Mouse (Mus musculus): Measurements from ENCODE around the gene Ttc17. TPM values are rescaled to one million over a fixed set of nuclear protein-coding genes. Genes with fewer than 3 reads are reported as not detected.
"Not testable (repeated sequence)": the region's sequence is repeated elsewhere in the genome, so short reads cannot be mapped to it uniquely, and the experiment has no call there.

Ttc17 gene
- total and polyA plus RNA-seq, 3 experiments: 16.6 to 35.4 (median 34.6) TPM

- H3K9ac ChIP-seq (ENCODE audit: low read depth, low read length): no peak overlapping the region
- no peaks in the 10 kb centered on the region for H3K27me3 ChIP-seq (ENCODE audit: control insufficient read depth, insufficient read depth, low read length)
- WGBS: 40% methylated on average over 9 of the region's 9 CpGs
- no peak overlapping the region for H3K4me3 ChIP-seq
- no peak overlapping the region for H3K27ac ChIP-seq
- intact Hi-C loops (cut with DNase I): no loop called here
- no peak for TF ChIP-seq CTCF (IDR thresholded peaks at IDR 0.05)
- TF ChIP-seq EP300 (IDR thresholded peaks at IDR 0.05; ENCODE audit: insufficient read depth, low read depth, low read length): no peak
- TF ChIP-seq POLR2A (IDR thresholded peaks at IDR 0.05; ENCODE audit: insufficient read depth, low read depth, low read length): no peak
- peaks cover 9% of the 10 kb centered on the region for H3K4me1 ChIP-seq (ENCODE audit: control insufficient read depth, insufficient read depth, low read length)
- H3K79me2 ChIP-seq (replicated peaks; ENCODE audit: control insufficient read depth, insufficient read depth, low read length): peaks cover 4% of the 10 kb centered on the region
- DNase-seq: no peak
- H3K36me3 ChIP-seq (ENCODE audit: control insufficient read depth, insufficient read depth, low read length): peaks cover 8% of the 10 kb centered on the region; the same call in 1 of the 2 replicates
Measured at GRCm38 (mm10) chr2:94389000-94389399, 17.5 kb downstream of the Ttc17 start.

GRCm38 (mm10) chr2:94387846-94388245, 18.6 kb downstream of the Ttc17 start:
- intact Hi-C loops (cut with DNase I): no loop called here
- Histone ChIP-seq H3K9ac (ENCODE audit: low read depth, low read length) (no peak overlapping the region), H3K27ac (no peak overlapping the region), H3K4me3 (no peak overlapping the region), H3K79me2 (replicated peaks; ENCODE audit: control insufficient read depth, insufficient read depth, low read length) (peaks cover 4% of the 10 kb centered on the region), H3K36me3 (ENCODE audit: control insufficient read depth, insufficient read depth, low read length) (peaks cover 8% of the 10 kb centered on the region; the same call in 1 of the 2 replicates), H3K4me1 (ENCODE audit: control insufficient read depth, insufficient read depth, low read length) (peaks cover 9% of the 10 kb centered on the region), H3K27me3 (ENCODE audit: control insufficient read depth, insufficient read depth, low read length) (no peaks in the 10 kb centered on the region)
- DNase-seq: no peak
- TF ChIP-seq POLR2A (IDR thresholded peaks at IDR 0.05; ENCODE audit: insufficient read depth, low read depth, low read length) (no peak), CTCF (IDR thresholded peaks at IDR 0.05) (no peak), EP300 (IDR thresholded peaks at IDR 0.05; ENCODE audit: insufficient read depth, low read depth, low read length) (no peak)
- 65% methylated on average over 5 of the region's 5 CpGs for WGBS

- H3K4me3 ChIP-seq; H3K27me3 ChIP-seq (ENCODE audit: control insufficient read depth, insufficient read depth, low read length); H3K79me2 ChIP-seq (replicated peaks; ENCODE audit: control insufficient read depth, insufficient read depth, low read length); H3K9ac ChIP-seq (ENCODE audit: low read depth, low read length); H3K4me1 ChIP-seq (ENCODE audit: control insufficient read depth, insufficient read depth, low read length); H3K36me3 ChIP-seq (ENCODE audit: control insufficient read depth, insufficient read depth, low read length); intact Hi-C loops (cut with DNase I); H3K27ac ChIP-seq: not testable (repeated sequence)
- peak in 1 of 2 experiments; percentile 36 for DNase-seq
- WGBS: 64% methylated on average over 10 of the region's 10 CpGs
Measured at GRCm38 (mm10) chr2:94384483-94384882, 22.0 kb downstream of the Ttc17 start.

GRCm38 (mm10) chr2:94381057-94381647, 25.3 kb downstream of the Ttc17 start:
- no peak overlapping the region for H3K9ac ChIP-seq (ENCODE audit: low read depth, low read length)
- no peaks in the 10 kb centered on the region for H3K36me3 ChIP-seq (ENCODE audit: control insufficient read depth, insufficient read depth, low read length)
- H3K27me3 ChIP-seq (ENCODE audit: control insufficient read depth, insufficient read depth, low read length): no peaks in the 10 kb centered on the region
- 88% methylated on average over 2 of the region's 2 CpGs for WGBS
- H3K4me1 ChIP-seq (ENCODE audit: control insufficient read depth, insufficient read depth, low read length): no peaks in the 10 kb centered on the region
- H3K27ac ChIP-seq: no peak overlapping the region
- no peak overlapping the region for H3K4me3 ChIP-seq
- no peak for DNase-seq
- TF ChIP-seq POLR2A (IDR thresholded peaks at IDR 0.05; ENCODE audit: insufficient read depth, low read depth, low read length): no peak
- H3K79me2 ChIP-seq (replicated peaks; ENCODE audit: control insufficient read depth, insufficient read depth, low read length): no peaks in the 10 kb centered on the region
- intact Hi-C loops (cut with DNase I): no loop called here

GRCm38 (mm10) chr2:94378678-94379077, 27.8 kb downstream of the Ttc17 start:
- H3K27me3 ChIP-seq (ENCODE audit: control insufficient read depth, insufficient read depth, low read length): no peaks in the 10 kb centered on the region
- intact Hi-C loops (cut with DNase I): no loop called here
- no peaks in the 10 kb centered on the region for H3K36me3 ChIP-seq (ENCODE audit: control insufficient read depth, insufficient read depth, low read length)
- H3K4me1 ChIP-seq (ENCODE audit: control insufficient read depth, insufficient read depth, low read length): no peaks in the 10 kb centered on the region
- no peak overlapping the region for H3K4me3 ChIP-seq
- H3K27ac ChIP-seq: no peak overlapping the region
- DNase-seq: no peak
- WGBS: 83% methylated on average over 11 of the region's 11 CpGs
- H3K79me2 ChIP-seq (replicated peaks; ENCODE audit: control insufficient read depth, insufficient read depth, low read length): no peaks in the 10 kb centered on the region
- TF ChIP-seq CTCF (IDR thresholded peaks at IDR 0.05) (no peak), POLR2A (IDR thresholded peaks at IDR 0.05; ENCODE audit: insufficient read depth, low read depth, low read length) (no peak), EP300 (IDR thresholded peaks at IDR 0.05; ENCODE audit: insufficient read depth, low read depth, low read length) (no peak)
- no peak overlapping the region for H3K9ac ChIP-seq (ENCODE audit: low read depth, low read length)

- DNase-seq: peak; percentile 7 to 27
- no peak overlapping the region for H3K9ac ChIP-seq (ENCODE audit: low read depth, low read length)
- TF ChIP-seq EP300 (IDR thresholded peaks at IDR 0.05; ENCODE audit: insufficient read depth, low read depth, low read length): no peak
- peak; percentile 63 for TF ChIP-seq CTCF (IDR thresholded peaks at IDR 0.05)
- H3K36me3 ChIP-seq (ENCODE audit: control insufficient read depth, insufficient read depth, low read length): 0 out of 2 replicates have a peak, but pooled peaks cover under 1% of the 10 kb centered on the region
- no peaks in the 10 kb centered on the region for H3K79me2 ChIP-seq (replicated peaks; ENCODE audit: control insufficient read depth, insufficient read depth, low read length)
- H3K4me3 ChIP-seq: no peak overlapping the region
- no peak overlapping the region for H3K27ac ChIP-seq
- H3K4me1 ChIP-seq (ENCODE audit: control insufficient read depth, insufficient read depth, low read length): no peaks in the 10 kb centered on the region
- WGBS: 70% methylated on average over 6 of the region's 6 CpGs
- intact Hi-C loops (cut with DNase I): no loop called here
- H3K27me3 ChIP-seq (ENCODE audit: control insufficient read depth, insufficient read depth, low read length): no peaks in the 10 kb centered on the region
Measured at GRCm38 (mm10) chr2:94371093-94371492, 35.4 kb downstream of the Ttc17 start.
